In the genomic region with DNA sequence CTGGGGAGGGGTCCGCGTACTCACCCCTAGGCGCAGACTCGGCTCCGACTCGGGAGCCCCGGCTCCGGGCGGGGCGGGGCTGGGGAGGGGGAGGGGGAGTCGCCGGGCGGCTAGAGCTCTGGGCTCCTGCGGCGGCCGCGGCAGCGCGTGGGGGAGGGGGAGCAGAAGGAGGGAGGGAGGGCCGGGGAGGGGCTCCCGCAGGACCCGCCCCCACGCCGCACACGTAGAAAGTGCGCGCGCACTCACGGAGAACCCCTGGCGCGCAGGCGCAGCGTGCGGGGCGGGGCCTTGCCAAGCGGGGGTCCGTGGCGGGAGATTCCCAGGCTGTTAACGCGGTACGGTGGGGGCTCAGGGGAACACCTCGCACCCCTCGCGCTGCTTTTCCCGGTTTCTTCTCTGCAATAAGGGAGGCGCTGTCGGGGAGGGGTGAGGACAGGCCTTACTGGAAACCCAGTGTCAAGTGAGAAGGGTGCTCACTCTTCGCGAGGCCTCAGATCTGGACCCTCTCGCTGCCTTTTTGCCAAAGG, we compare ENCODE assay signal across 7 mouse cellular contexts. TPM values are rescaled to one million over a fixed set of nuclear protein-coding genes. Genes with fewer than 3 reads are reported as not detected.
DNase-seq lines count a peak whose midpoint lies in the region; ATAC-seq lines count a peak whose summit lies in the region.

A gene (plus strand): TSS at position 230 of the 527 bp plus-strand sequence.

- ATAC-seq in intestine, embryonic 16.5 days = peak; percentile 87
- peak; percentile 93 for ATAC-seq in midbrain, embryonic 11.5 days (ENCODE audit: low FRiP score)

- no peaks in the 10 kb centered on the region for H3K9me3 ChIP-seq in intestine, embryonic 16.5 days (ENCODE audit: control insufficient read depth, low read length)
- H3K9me3 ChIP-seq in midbrain, embryonic 11.5 days (ENCODE audit: control insufficient read depth, low read length) = no peaks in the 10 kb centered on the region

- 1% methylated on average over 36 of the region's 50 CpGs for WGBS in intestine, embryonic 16.5 days
- WGBS in midbrain, embryonic 11.5 days = 2% methylated on average over 46 of the region's 50 CpGs

- intact Hi-C loops in left cerebral cortex, postnatal 36 days (cut with DNase I) = no loop called here

- H3K4me3 ChIP-seq in intestine, embryonic 16.5 days (ENCODE audit: low read length) = peak within 1 kb of the TSS; percentile 95
- H3K4me3 ChIP-seq in midbrain, embryonic 11.5 days (ENCODE audit: low read depth, low read length) = peak within 1 kb of the TSS; percentile 69

- H3K27me3 ChIP-seq in intestine, embryonic 16.5 days (replicated peaks; ENCODE audit: control insufficient read depth, insufficient read depth, low read length) = no peaks in the 10 kb centered on the region
- H3K27me3 ChIP-seq in midbrain, embryonic 11.5 days (ENCODE audit: control insufficient read depth, insufficient read depth, low read length) = no peaks in the 10 kb centered on the region

- H3K4me1 ChIP-seq in intestine, embryonic 16.5 days (ENCODE audit: control insufficient read depth, insufficient read depth, low read length) = peaks cover 25% of the 10 kb centered on the region
- peaks cover 17% of the 10 kb centered on the region for H3K4me1 ChIP-seq in midbrain, embryonic 11.5 days (ENCODE audit: control insufficient read depth, insufficient read depth, low read length)

- peak within 1 kb of the TSS; percentile 94 for H3K9ac ChIP-seq in intestine, embryonic 16.5 days (ENCODE audit: low read depth, low read length)
- peak within 1 kb of the TSS; percentile 77 for H3K9ac ChIP-seq in midbrain, embryonic 11.5 days (ENCODE audit: low read length)

- H3K27ac ChIP-seq in intestine, embryonic 16.5 days (ENCODE audit: low read length) = peak within 1 kb of the TSS; percentile 65
- peak within 1 kb of the TSS; percentile 83 for H3K27ac ChIP-seq in midbrain, embryonic 11.5 days (ENCODE audit: low read depth, low read length)

- DNase-seq in adrenal gland, adult 2 months = peak; percentile 93
- DNase-seq in embryo, embryonic 11.5 days (ENCODE audit: low read depth, low spot score) = peak; percentile 90
- DNase-seq in gastrocnemius, postnatal 4 days (ENCODE audit: low spot score in 2 of 2) = peak; percentile 92 to 95
- DNase-seq in left cerebral cortex, postnatal 36 days (ENCODE audit: low spot score in 2 of 2) = peak; percentile 90 to 93
- peak; percentile 100 for DNase-seq in midbrain, embryonic 11.5 days (ENCODE audit: low spot score, missing footprints)
- peak; percentile 93 for DNase-seq in skeletal muscle tissue, adult 2 months (ENCODE audit: low read depth, low spot score)

- H3K4me2 ChIP-seq in intestine, embryonic 16.5 days (ENCODE audit: low read depth, low read length) = peak within 1 kb of the TSS; percentile 91
- H3K4me2 ChIP-seq in midbrain, embryonic 11.5 days = peak within 1 kb of the TSS; percentile 90

- no peaks in the 10 kb centered on the region for H3K36me3 ChIP-seq in intestine, embryonic 16.5 days (ENCODE audit: control insufficient read depth, insufficient read depth, low read length)
- no peaks in the 10 kb centered on the region for H3K36me3 ChIP-seq in midbrain, embryonic 11.5 days (ENCODE audit: control insufficient read depth, insufficient read depth, low read length)

RNA-seq across cellular contexts. Expression of the gene that starts here (rescaled TPM):
- total RNA-seq in adrenal gland, adult 2 months (2021) = 100 to 1,000 TPM; 126 to 132 TPM
- polyA plus RNA-seq in adrenal gland, adult 2 months (2012; rRNA removed) = 223 and 257 TPM in 2 replicates
- total RNA-seq in gastrocnemius, postnatal 4 days (2021) = 10 to 100 TPM; 83.4 to 92.2 TPM
- polyA plus RNA-seq in intestine, embryonic 16.5 days (2015; fragmentation: Nextera tagmentation; extraction: Ambion mirVana) = 149 and 154 TPM in 2 replicates
- total RNA-seq in left cerebral cortex, postnatal 36 days (2021) = 10 to 100 TPM; 38.3 to 47.5 TPM
- polyA plus RNA-seq in midbrain, embryonic 11.5 days (2014; fragmentation: Nextera tagmentation; extraction: Ambion mirVana) = 111 and 114 TPM in 2 replicates

Comparison
In these comparisons a context has a peak if more than half of its experiments do, and no peak if none do; other contexts are left out.
1. Peak in every context shown above with its lines: DNase-seq, ATAC-seq, H3K4me3 ChIP-seq and H3K27ac ChIP-seq.